Mouse (Mus musculus) forebrain, embryonic 11.5 days (tissue): Measurements from ENCODE around the gene Amz2. TPM values are rescaled to one million over a fixed set of nuclear protein-coding genes. Genes with fewer than 3 reads are reported as not detected.

Source experiments
- ATAC-seq: fragments of 200-750 bp; cut with Nextera tagmentation; replicated peaks from 2 replicates; pipeline ENCODE4 v1.8.0; 2017; ENCODE audit warnings: moderate TSS enrichment; ENCODE audit not compliant: low FRiP score
- DNase-seq: peaks from one replicate; pipeline ENCODE4 v3.0.0-alpha.2; 2017; ENCODE audit warnings: low spot score
- H3K27ac ChIP-seq: fragments of 300-500 bp; sonication (generic); 2 replicates; pipeline ENCODE4 v1.5.1; 2014; ENCODE audit warnings: low read depth, low read length
- H3K27me3 ChIP-seq: fragments of 300-500 bp; sonication (generic); 2 replicates; pipeline ENCODE4 v1.6.1; 2014; ENCODE audit warnings: mild to moderate bottlenecking, low read length, mixed read lengths; ENCODE audit not compliant: control insufficient read depth, insufficient read depth
- H3K36me3 ChIP-seq: fragments of 300-500 bp; sonication (generic); 2 replicates; pipeline ENCODE4 v1.6.1; 2014; ENCODE audit warnings: mild to moderate bottlenecking, low read length, moderate library complexity, mixed read lengths; ENCODE audit not compliant: control insufficient read depth, insufficient read depth
- H3K4me1 ChIP-seq: fragments of 300-500 bp; sonication (generic); replicated peaks from 2 replicates; pipeline ENCODE4 v1.6.1; 2014; ENCODE audit warnings: low read length, mixed read lengths; ENCODE audit not compliant: control insufficient read depth, insufficient read depth
- H3K4me2 ChIP-seq: fragments of 300-500 bp; sonication (generic); 2 replicates; pipeline ENCODE4 v1.6.1; 2014; ENCODE audit warnings: low read depth, mild to moderate bottlenecking, low read length, moderate library complexity, mixed read lengths; ENCODE audit not compliant: severe bottlenecking
- H3K4me3 ChIP-seq: fragments of 300-500 bp; sonication (generic); 2 replicates; pipeline ENCODE4 v1.5.1; 2014; ENCODE audit warnings: low read depth, low read length
- H3K9ac ChIP-seq: fragments of 300-500 bp; sonication (generic); 2 replicates; pipeline ENCODE4 v1.6.1; 2014; ENCODE audit warnings: low read length
- H3K9me3 ChIP-seq: fragments of 300-500 bp; sonication (generic); 2 replicates; pipeline ENCODE4 v1.6.1; 2016; ENCODE audit warnings: low read length, mixed read lengths; ENCODE audit not compliant: control insufficient read depth
- WGBS: fragments of 180-500 bp; shearing (Covaris S2); extraction: QIAGEN DNeasy Blood & Tissue Kit; methylation state at CpG from one replicate; pipeline ENCODE4 v1.1.7; 2014; 5-methylcytosine and 5-hydroxymethylcytosine counted together
- polyA plus RNA-seq: library from polyadenylated mRNA; unstranded; fragments of >200 nt; fragmentation: Nextera tagmentation; extraction: Ambion mirVana; gene quantifications from 2 replicates; pipeline ENCODE4 v1.2.1, GENCODE M21; 2014

The Amz2 gene
- polyA plus RNA-seq, 1 experiment from 2014 or later = 48.2 TPM

DNA sequence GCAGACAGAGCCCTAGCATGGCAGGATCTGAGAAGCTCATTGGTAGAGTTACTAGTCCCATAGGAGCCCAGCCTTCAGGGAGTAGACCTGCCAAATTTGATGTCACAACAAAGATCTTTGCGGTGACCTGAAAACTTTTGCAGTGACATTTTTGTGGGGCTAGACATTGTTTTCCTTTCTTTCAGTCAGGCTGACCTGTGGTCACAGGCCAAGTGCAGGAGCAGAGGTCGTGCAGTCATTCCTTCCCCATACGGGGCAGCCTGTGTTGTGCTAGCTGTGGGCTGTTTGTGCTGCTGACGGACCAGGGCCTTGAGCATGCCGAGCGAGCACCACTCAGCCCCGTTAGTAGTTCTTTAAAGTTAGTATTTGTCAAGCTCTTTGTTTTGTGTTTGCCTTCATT lies 34.0 kb upstream of the Amz2 start:
- no peaks in the 10 kb centered on the region for H3K4me1 ChIP-seq
- H3K4me2 ChIP-seq = no peak overlapping the region
- no peak overlapping the region for H3K9ac ChIP-seq
- H3K27me3 ChIP-seq = no peaks in the 10 kb centered on the region
- H3K36me3 ChIP-seq = no peaks in the 10 kb centered on the region; the same call in 1 of the 2 replicates
- ATAC-seq = no peak
- DNase-seq = no peak
- 61% methylated on average over 7 of the region's 7 CpGs for WGBS
- no peak overlapping the region for H3K4me3 ChIP-seq
- no peaks in the 10 kb centered on the region for H3K9me3 ChIP-seq
- no peak overlapping the region for H3K27ac ChIP-seq

DNA sequence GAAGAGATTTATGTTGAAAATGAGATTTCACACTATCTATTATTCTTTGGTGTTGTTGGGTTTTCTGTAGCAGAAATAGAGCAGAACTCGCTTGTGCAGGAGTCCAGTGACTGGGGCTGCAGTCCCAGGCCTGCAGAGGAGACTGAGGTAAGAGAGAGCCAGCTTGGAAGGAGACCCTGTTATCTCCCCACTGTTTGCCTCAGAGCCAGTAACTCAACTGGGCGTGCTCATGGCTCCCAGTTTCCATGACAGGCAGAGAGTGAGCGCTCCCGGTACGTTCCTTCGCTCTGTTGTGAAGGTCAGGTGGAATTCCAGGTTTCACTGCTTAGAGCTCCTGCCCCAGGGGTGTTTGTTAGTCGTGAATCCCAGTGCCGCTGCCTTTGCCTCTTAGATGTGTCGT lies 33.1 kb upstream of the Amz2 start:
- DNase-seq = no peak
- no peak for ATAC-seq
- Histone ChIP-seq H3K27me3 (no peaks in the 10 kb centered on the region), H3K4me2 (no peak overlapping the region), H3K27ac (no peak overlapping the region), H3K36me3 (no peaks in the 10 kb centered on the region; the same call in 1 of the 2 replicates), H3K9me3 (no peaks in the 10 kb centered on the region), H3K4me1 (no peaks in the 10 kb centered on the region), H3K9ac (no peak overlapping the region), H3K4me3 (no peak overlapping the region)
- 92% methylated on average over 9 of the region's 9 CpGs for WGBS

DNA sequence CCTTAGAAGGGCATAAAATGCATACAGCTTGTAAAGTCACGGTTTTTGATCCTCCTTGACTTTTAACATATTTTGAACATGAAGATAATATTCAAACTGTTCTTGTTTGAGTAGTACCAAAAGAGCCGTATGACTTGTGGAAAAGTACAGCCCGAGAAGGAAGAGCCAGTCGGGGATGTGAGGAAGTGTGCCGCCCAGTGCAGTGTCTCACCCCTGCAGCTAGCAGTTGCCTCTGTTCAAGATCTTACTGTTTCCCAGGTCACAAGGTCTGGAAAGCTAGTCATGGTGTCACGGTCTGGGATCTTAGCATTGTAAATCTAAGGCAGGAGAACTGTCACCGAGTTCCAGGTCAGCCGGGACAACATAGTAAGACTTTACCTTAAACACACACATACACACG lies 31.0 kb upstream of the Amz2 start:
- Histone ChIP-seq H3K4me2 (no peak overlapping the region), H3K27me3 (no peaks in the 10 kb centered on the region), H3K4me1 (no peaks in the 10 kb centered on the region), H3K4me3 (no peak overlapping the region), H3K9ac (no peak overlapping the region), H3K36me3 (no peaks in the 10 kb centered on the region; the same call in 1 of the 2 replicates), H3K27ac (no peak overlapping the region), H3K9me3 (no peaks in the 10 kb centered on the region)
- no peak for ATAC-seq
- 95% methylated on average over 9 of the region's 9 CpGs for WGBS
- no peak for DNase-seq

DNA sequence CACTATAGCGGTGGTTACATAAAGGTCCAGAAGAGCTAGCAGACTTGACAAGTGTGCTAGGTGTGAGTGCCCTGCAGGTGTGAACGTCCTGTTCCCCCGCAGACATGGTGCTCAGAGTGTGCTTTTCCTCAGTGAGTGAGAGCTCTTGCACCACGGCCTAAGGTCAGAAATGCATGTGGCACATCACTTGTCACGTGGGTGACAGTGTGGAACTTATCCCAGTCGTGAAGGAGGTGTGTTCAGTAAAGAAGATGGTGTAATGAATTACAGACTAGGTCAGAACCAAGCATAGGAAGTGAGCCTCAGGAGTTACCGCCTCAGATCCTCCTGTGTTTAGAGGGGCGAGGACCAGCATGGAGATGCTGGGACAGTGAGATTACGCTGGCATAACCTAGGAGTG lies 30.5 kb upstream of the Amz2 start:
- Histone ChIP-seq H3K27ac (no peak overlapping the region), H3K27me3 (no peaks in the 10 kb centered on the region), H3K4me2 (no peak overlapping the region), H3K9me3 (no peaks in the 10 kb centered on the region), H3K9ac (no peak overlapping the region), H3K4me1 (no peaks in the 10 kb centered on the region), H3K4me3 (no peak overlapping the region), H3K36me3 (no peaks in the 10 kb centered on the region; the same call in 1 of the 2 replicates)
- WGBS = 90% methylated on average over 9 of the region's 9 CpGs
- DNase-seq (no peak), ATAC-seq (no peak)

DNA sequence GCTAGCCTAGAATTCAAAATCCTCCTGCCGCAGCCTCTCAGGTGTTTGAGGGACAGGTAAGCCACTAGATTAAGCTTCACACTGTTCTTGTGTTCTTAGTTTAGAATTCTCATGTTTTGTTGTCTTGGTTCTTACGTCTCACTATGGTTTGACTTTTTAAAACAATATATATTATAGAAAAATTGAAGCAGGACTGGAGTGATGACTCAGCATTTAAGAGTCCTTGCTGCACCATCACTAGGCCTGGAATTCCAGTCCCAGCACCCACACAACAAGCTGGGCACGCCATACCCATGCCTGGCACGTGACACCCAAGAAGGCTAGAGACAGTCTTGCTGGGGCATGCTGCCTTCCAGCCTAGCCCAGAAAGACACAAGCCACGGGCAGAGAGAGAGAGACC lies 19.3 kb upstream of the Amz2 start:
- Histone ChIP-seq H3K4me2 (no peak overlapping the region), H3K9ac (no peak overlapping the region), H3K36me3 (no peaks in the 10 kb centered on the region), H3K27me3 (no peaks in the 10 kb centered on the region), H3K4me3 (no peak overlapping the region), H3K9me3 (no peaks in the 10 kb centered on the region), H3K27ac (no peak overlapping the region), H3K4me1 (no peaks in the 10 kb centered on the region)
- 79% methylated on average over 5 of the region's 5 CpGs for WGBS
- DNase-seq = no peak
- no peak for ATAC-seq

DNA sequence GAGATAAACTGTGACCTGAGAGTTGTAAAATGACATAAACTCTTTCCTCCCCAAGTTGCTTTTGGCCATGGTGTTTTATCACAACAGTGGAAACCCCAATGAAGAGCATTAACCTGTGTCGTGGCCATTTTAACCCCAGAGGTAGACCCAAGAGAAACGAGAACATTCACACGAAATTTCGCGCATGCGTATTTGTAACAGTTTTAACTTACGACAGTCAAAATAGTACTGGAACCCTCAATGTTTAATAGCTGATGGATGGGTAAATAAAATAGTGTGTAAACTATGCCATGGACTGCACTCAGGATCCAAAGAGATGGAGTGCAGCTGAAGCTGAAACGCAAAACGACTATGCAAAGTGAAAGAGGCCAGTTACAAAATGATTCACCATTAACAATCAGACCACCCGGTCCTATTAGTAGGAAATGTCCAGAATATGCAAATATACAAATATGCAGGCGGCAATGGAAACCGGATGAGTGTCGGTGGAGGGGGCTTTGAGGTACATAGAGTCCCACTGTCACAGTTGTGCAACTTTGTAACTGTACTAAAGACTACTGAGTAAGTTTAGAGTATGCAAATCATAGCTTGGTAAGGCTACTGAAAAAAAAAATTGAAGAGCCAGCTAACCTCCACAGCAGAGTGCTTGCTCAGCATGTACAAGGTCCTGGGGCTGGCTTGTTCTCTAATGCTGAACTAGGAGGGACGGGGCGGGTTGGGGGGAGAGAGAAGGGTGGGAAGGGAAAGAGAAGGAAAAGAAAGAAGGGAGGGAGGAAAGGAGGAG lies 15.4 kb upstream of the Amz2 start:
- Histone ChIP-seq H3K9ac (no peak overlapping the region), H3K4me2 (no peak overlapping the region), H3K36me3 (no peaks in the 10 kb centered on the region), H3K27me3 (no peaks in the 10 kb centered on the region), H3K9me3 (no peaks in the 10 kb centered on the region), H3K4me1 (no peaks in the 10 kb centered on the region), H3K27ac (no peak overlapping the region), H3K4me3 (no peak overlapping the region)
- ATAC-seq = no peak
- 93% methylated on average over 15 of the region's 15 CpGs for WGBS
- no peak for DNase-seq

DNA sequence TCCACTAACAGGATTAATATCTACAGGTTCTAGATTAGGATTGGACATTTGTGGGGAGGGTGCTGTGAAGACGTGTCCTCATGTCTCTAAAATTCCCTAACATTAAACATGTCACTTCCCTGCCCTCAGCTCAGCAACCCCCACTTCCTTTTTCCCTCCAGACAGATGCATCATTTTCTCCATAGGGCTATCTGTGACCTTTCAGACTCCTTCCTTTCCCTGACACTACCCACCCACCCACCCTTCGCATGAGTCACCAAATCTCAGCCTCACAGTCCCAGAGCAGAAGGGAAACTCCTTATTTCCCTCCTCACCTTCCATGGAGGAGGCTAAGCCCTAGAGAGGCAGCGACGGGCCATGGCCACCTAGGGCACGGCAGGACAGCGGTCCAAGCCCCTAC lies 12.1 kb upstream of the Amz2 start, which contains the start of gene 9930022D16Rik:
9930022D16Rik (plus strand) TSS at position 301 of the 400 bp plus-strand sequence.
- H3K4me3 ChIP-seq = no peak within 1 kb of the TSS
- DNase-seq (no peak), ATAC-seq (no peak)
- 91% methylated on average over 6 of the region's 6 CpGs for WGBS
- H3K36me3 ChIP-seq = no peaks in the 10 kb centered on the region
- no peak within 1 kb of the TSS for H3K27ac ChIP-seq
- H3K4me2 ChIP-seq = no peak within 1 kb of the TSS
- no peaks in the 10 kb centered on the region for H3K27me3 ChIP-seq
- H3K9ac ChIP-seq = no peak within 1 kb of the TSS
- no peaks in the 10 kb centered on the region for H3K4me1 ChIP-seq
- no peaks in the 10 kb centered on the region for H3K9me3 ChIP-seq

DNA sequence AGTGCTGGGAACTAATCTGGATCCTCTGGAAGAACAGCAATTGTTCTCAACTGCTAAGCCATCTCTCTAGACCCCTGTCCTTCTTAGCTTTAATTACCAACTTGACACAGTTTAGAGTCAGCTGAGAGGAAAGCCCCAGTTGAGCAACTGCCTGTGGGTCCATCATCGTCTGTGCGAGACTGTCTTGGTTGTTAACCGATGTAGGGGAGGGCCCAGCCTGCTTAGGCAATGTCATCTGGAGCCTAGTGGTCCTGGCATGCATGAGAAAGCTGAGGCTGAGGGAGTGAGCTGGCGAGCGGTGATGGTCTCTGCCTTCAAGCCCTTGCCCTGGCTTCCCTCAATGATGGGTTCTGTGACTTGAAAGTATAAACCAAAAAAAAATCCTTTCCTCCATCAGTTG lies 10.9 kb upstream of the Amz2 start:
- WGBS = 84% methylated on average over 5 of the region's 5 CpGs
- H3K27me3 ChIP-seq = no peaks in the 10 kb centered on the region
- no peak for ATAC-seq
- no peak overlapping the region for H3K27ac ChIP-seq
- H3K4me3 ChIP-seq = no peak overlapping the region
- no peak overlapping the region for H3K4me2 ChIP-seq
- no peak overlapping the region for H3K9ac ChIP-seq
- no peaks in the 10 kb centered on the region for H3K9me3 ChIP-seq
- no peak for DNase-seq
- no peaks in the 10 kb centered on the region for H3K4me1 ChIP-seq
- no peaks in the 10 kb centered on the region for H3K36me3 ChIP-seq
